Mouse (Mus musculus) liver, adult 2 months (tissue): ENCODE data around the gene Plekhf1.

Source experiments
- CTCF ChIP-seq: fragments of 200-500 bp; IDR thresholded peaks from 2 replicates; pipeline ENCODE4 v1.5.1; 2011; ENCODE audit warnings: low read depth, low read length, control low read depth
- POLR2A ChIP-seq: fragments of 200-500 bp; IDR thresholded peaks from 2 replicates; pipeline ENCODE4 v1.6.1; 2011; ENCODE audit warnings: low read length, control low read depth; ENCODE audit not compliant: insufficient read depth; ENCODE audit errors: extremely low read depth

DNA sequence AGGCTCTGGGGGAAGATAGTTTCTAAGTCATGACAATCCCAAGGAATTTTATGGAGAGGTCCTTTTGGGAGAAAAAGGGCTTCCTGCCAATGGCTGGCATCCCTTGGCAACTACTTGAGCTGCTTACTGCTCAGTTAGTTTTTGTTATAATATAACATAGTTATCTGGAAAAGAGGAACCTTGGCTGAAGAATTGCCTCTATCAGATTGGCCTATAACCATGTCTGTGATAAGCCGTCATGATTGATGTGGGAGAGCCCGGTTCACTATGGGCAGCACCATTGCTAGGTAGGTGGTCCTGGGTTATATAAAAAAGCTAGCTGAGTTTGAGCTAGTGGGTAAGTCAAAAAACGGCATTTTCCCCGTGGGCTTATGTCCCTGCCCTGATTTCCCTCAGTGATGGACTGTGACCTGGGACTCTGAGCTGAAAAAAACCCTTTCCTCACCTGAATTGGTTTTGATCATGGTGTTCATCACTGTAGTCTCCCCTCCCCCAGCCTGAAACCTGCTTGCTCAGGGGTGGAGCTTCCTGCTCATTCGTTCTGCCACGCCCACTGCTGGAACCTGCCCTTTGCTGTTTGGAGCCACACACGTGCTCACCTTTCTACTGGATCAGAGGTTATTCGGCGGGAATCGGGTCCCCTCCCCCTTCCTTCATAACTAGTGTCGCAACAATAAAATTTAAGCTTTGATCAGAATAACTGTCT, 8.7 kb upstream of the Plekhf1 start:
- TF ChIP-seq CTCF (no peak), POLR2A (no peak)
